Mouse (Mus musculus): ENCODE data around the gene Med20.
"Not testable (repeated sequence)": the region's sequence is repeated elsewhere in the genome, so short reads cannot be mapped to it uniquely, and the experiment has no call there.

Med20 gene

GRCm38 (mm10) chr17:47597261-47597660 lies 14.1 kb upstream of the Med20 start:
- DNase-seq, result no peak

DNA sequence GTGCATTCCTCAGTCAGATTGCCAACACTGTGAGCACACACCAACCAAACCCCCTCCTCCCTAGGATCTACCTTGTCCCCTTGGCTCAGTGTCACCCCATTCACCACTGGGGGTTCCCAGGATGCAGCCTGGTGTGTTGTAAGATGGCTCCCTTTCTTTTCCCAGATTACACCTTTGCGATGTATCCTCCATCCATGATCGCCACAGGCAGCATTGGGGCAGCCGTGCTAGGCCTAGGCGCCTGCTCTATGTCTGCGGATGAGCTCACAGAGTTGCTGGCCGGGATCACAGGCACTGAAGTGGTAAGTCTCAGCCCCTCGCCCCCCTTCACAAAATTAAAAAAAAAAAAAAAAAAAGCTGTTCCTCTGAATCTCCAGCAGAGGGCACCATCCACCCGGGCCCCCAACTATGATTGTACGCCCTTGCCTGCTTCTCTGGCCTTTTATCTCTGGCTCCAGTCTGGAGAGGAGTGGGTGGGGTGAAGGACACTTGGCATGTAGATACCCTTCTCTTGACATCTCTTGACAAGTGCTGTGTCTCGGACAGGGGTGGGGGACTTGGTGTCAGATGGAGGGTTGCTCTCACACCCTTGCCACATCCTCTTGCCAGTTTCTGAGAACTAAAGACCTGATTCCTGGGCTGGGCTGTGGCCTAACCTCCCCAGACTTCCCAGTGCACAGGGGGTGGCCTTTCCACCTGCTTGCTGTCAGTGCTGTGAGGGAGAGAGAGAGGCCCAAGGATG lies 13.4 kb upstream of the Med20 start:
- peak in 1 of 2 experiments; percentile 34 for DNase-seq

GRCm38 (mm10) chr17:47598580-47599304 lies 12.6 kb upstream of the Med20 start:
- not testable (repeated sequence) for DNase-seq

- DNase-seq, result no peak
Measured at GRCm38 (mm10) chr17:47599511-47600297, 11.7 kb upstream of the Med20 start.

DNA sequence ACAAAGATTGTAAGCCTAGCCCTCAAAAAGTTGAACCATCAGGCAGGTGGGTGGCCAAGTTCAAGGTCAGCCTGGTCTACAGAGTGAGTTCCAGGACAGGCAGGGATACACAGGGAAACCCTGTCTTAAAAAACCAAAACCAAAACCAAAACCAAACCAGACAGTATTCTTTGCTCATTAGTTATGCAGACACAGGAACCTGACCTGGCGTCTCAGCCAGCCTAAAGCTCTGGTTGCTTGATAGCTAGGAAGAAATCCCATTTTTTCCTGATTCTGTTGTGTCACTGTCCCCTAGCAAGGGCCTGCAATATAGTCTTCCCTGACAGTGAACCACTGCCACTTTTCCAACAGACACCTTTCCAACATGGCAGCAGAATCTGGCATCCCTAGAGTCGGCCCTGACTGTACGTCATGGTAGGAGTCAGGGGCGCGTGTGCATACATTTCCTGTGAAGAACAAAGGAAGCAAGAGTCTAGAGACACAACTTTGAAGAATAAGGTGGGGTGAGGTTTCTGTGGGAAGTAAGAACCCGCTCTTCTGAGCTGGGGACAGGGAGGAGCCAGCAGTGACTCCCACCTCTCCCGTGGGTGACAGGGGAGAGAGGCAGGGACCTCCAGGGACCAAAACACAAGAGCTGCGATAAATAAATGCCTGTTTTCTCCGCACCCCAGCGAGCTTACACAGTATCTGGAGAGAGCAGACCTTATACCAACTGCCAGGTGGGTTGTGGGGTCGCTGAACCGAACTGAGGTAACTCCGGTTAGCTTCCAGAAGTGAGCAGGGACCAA lies 10.6 kb upstream of the Med20 start:
- no peak for DNase-seq

DNA sequence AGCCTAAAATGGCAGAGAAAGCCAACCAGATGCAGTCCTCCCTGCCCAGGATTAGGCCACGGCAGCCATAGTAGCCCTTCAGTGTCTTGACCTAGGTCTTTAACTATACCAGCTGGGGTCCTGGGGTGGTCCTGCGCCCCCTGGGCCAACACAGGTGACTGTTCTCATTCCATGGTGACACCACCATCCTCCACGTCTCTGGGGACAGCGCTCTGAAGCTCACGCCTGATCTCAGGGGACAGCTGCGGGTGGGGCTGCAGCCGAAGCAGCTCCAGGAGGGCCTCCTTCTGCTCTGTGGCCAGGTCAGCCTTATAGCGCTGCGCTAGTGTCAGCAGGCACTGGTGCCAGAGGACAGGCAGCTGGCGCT lies 10.0 kb upstream of the Med20 start:
- DNase-seq, result no peak

DNA sequence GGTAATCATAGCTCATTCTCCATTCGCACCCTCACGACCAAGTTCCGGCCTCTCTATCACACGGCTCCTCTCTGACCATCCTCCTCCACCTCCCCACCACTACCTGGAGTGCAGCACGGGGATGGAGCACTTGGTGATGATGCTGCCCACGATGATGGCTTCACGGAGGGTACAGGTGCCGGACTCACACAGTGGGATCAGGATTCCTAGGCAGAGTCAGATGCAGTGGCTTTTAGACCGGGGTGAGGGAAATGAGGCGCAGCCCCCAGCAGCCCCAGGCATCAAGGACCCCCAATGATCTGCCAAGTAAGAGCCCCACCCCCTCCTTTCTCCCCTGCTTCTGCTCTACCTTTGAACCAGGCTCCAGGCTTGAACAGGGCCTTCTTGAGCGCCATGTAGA lies 9.1 kb upstream of the Med20 start:
- no peak for DNase-seq

- DNase-seq, result no peak
Measured at GRCm38 (mm10) chr17:47606220-47606619, 5.2 kb upstream of the Med20 start.

DNA sequence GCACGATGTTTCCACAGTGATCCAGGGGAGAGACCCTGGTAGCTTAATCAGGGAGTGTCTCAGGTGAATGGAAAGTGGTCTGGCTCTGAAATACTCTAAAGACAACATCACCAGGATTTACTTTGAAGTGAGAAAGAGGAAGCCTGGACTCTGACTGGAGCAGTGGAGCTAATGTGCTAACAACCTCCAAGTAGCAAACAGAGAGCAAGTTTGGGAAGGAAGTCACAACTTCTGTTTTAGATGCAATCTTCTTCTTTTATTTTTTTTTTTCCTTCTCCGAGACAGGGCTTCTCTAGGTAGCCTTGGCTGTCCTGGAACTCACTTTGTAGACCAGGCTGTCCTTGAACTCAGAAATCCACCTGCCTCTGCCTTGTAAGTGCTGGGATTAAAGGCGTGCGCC lies 2.2 kb upstream of the Med20 start:
- no peak for DNase-seq

- no peak for DNase-seq
Measured at GRCm38 (mm10) chr17:47611661-47611982, 240 bp downstream of the Med20 start.

DNA sequence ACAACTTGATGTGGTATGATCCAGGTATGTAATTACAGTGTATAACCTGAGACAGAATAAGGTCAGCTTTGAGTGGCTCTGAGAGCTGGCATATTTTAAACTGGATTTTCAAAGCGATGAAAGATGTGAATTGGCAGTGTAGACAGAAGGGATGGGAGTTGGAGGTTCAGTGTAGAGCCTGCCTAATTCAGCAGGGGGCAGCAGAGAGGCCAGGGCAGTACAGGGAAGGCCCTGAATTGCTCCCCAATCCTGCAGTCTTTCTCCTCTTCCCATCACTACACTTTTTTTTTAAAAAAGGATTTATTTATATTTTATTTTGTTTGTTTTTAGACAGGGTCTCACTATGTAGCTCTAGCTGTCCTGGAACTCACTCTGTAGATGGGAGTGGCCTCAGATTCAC lies 2.6 kb downstream of the Med20 start:
- no peak for DNase-seq

GRCm38 (mm10) chr17:47616119-47616518 lies 4.7 kb downstream of the Med20 start:
- DNase-seq, result no peak

DNA sequence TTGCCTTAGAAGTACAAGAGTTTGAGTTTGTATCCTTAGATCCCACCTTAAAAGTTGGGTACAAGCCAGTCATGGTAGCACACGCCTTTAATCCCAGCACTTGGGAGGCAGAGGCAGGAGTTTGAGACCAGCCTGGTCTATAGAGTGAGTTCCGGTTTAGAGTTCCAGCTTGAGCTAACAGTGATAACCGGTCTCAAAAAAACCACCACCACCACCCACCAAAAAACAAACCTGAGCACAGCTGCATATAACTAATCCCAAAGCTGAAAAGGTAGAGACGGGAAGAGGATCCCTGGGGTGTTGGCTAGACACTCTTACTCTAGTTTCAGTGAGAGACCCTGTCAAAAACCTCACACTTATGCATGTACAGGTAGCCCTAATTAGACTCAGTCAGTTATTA lies 5.3 kb downstream of the Med20 start:
- no peak for DNase-seq

GRCm38 (mm10) chr17:47617605-47618307 lies 6.4 kb downstream of the Med20 start:
- DNase-seq, result no peak

GRCm38 (mm10) chr17:47618556-47619311 lies 7.4 kb downstream of the Med20 start:
- DNase-seq, result no peak

GRCm38 (mm10) chr17:47622912-47623554 lies 11.7 kb downstream of the Med20 start:
- no peak for DNase-seq

DNA sequence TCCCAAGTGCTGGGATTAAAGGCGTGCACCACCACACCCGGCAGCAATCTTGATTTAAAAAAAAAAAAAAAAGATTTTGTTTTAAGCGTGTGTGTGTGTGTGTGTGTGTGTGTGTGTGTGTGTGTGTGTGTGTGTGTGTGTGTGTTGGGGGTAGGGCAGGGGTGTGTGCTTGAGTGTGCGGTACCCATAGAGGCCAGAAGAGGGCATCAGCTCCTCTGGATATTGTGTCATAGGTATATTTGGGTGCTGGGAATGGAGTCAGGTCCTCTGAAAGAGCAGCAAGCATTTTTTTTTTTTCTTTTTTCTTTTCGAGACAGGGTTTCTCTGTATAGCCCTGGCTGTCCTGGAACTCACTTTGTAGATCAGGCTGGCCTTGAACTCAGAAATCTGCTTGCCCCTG lies 13.2 kb downstream of the Med20 start:
- not testable (repeated sequence) for DNase-seq

- DNase-seq, result no peak
Measured at GRCm38 (mm10) chr17:47625088-47625487, 13.7 kb downstream of the Med20 start.

DNA sequence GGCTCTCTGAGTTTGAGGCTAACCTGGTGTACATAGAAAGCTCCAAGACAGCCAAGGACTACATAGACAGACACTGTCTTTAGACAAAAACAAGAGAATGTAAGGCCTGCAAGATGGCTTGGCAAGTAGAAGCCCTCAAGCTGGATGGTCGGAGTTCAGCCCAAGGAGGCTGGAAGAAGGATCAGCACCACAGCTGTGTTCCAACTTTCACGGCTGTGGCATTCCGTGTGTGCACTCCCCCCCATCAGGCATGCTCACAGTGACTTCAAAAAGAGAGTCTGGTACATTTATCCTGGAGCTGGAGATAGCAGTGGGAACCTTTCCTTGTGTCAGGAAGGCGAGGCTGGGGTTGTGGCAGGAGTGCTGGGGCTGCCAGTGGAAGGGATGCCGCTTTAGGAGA lies 14.6 kb downstream of the Med20 start:
- no peak for DNase-seq

- DNase-seq, result no peak
Measured at GRCm38 (mm10) chr17:47627791-47628190, 16.4 kb downstream of the Med20 start.
